Mouse (Mus musculus) induced T-regulatory cell, adult 2 months (primary cell): ENCODE measurements around the gene Gm28047.
"Not testable (repeated sequence)": the region's sequence is repeated elsewhere in the genome, so short reads cannot be mapped to it uniquely, and the experiment has no call there.

Experiments
- DNase-seq: peaks from one replicate; pipeline ENCODE4 v3.0.0-alpha.2; 2012; ENCODE audit warnings: low read depth

Gene Gm28047

DNA sequence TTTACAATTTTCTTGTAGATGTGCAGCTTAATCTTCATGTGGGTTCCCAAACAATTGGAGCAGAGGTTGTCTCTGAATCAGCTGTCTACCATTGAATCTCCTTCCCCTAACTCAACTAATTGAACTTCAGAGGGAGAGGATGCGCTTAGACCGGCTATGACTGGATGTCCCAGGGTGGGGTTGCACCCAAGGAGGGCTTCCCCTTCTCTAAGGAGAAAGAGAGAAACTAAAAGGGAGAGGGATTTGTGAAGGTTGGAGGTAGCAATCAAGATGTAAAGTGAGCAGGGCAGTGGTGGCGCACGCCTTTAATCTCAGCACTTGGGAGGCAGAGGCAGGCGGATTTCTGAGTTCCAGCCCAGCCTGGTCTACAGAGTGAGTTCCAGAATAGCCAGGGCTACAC, 5.4 kb downstream of the Gm28047 start:
- DNase-seq: no peak

DNA sequence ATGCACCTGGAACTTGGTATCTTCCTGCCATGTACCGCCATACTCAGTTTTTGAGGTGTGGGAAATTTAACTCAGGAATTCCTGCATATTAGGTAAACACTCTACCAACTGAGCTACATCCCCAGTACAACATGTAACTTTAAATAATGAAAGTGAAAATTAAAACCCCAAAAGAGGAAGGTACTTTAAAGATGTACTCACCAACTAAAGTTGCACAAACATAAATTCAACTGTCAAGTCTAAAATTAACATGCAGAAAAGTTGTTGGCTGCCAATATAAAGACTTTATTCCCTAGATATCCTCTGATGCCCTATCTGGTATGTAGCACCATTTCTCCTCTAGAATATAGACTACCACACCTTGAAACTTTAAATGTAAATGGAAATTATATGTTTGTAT, 7.2 kb downstream of the Gm28047 start:
- no peak for DNase-seq

DNA sequence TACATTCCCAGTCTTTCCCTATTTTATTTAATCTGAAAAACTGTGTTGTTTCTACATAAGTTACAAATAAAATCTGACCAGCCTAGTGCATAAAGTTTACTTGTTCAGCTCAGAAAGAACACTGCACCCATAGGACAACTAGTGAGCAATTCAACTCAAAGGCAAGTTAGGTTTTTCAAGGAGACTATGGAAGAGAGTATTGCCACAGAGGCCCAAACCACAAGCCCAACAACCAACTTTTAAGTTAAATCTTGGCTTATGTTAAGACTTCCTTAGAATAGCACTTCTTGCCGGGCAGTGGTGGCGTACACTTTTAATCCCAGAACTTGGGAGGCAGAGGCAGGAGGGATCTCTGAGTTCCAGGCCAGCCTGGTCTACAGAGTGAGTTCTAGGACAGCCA, 8.7 kb downstream of the Gm28047 start:
- no peak for DNase-seq

DNA sequence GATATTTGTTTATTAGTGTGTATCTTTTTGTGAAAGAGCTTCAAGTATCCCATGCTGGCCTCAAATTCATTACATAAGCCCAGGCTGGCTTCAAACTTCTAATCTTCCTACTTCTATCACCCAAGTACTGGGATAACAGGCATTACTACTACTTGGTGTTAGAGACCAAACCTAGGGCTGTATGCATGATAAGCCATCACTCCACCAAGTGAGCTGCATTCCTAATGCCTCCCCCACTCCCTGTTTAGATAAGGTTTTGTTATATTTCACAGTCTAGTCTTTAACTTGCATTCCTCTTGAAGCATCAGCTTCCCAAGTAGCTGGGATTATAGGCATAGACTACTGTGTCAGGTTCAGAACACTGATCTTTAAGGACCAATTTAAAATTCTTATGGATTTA, 10.6 kb downstream of the Gm28047 start:
- no peak for DNase-seq

DNA sequence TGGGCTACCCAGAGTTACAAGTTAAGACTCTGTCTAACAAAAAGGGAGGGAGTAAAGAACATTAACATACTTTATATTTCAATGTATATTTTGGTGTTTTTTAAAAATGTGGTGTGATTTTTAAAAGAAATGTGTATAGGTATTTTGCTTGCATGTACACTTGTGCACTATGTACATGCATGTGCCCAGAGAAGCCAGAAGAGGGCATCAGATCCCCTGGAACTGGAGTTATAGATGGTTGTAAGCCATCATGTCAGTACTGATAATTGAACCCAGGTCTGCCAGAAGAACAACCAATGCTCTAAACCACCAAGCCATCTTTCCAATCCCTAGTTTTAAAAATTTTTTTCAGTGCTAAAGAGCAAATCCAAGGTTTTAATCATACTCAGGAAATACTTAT, 11.9 kb downstream of the Gm28047 start:
- DNase-seq: peak; percentile 19

DNA sequence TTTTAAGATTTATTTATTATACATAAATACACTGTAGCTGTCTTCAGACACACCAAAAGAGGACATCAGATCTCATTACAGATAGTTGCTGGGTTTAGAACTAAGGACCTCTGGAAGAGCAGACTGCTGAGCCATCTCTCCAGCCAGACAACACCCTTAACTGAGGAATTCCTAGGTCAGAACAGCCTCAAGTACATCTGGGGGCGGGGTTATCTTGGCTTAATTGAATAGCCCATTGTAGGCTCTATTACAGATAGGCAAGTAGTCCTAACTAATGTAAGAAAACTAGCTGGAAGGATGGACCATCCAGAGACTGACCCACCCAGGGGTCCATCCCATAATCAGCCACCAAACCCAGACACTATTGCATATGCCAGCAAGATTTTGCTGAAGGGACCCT, 16.3 kb downstream of the Gm28047 start:
- DNase-seq: not testable (repeated sequence)

DNA sequence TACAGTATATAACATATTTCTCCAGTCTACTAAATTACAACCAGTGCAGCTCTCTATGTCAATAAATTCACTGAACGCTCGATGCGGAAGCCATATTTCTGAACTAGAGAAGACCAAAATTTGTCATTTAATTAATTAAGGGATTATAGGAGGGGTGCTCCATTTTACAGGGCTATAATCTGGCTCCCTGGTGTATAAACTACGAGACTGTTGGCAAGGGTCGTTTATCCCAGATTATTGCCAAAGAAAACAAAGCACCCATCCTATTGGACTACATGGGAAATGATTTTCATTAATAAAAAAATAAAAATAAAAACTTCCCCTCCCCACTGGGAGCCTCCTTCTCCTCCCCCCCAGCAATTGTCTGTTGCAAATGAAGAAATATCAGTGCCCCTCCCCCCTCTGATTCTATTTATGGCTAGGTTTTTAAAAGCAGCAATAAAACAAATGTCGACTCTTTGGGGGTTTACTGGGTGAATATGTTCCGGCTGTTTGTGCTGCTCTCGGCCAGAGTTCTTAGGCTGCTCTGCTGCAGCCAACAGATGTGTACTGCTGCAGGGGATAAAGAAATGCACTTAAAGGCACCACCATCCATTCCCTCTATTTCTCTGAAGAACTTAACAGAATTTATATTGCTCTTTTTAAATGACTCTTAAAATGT, 30.7 kb downstream of the Gm28047 start:
- no peak for DNase-seq

DNA sequence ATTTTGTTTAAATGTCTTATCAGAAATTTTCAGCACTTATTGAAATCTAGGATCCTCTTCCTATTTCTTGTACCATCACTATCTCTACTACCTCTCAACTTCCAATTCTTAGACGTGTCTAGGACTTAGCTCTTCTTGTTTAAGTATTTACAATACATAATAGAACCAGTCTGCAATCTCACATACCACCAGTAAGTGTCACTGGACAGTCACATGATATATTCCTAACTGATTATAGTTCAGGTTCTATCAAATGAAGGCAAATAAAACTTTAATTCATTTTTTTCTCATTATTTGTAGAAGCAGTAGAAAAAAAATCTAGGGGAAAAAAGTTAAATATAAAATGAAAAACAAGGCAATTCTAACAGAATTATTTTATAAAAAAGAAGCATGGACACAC, 32.2 kb downstream of the Gm28047 start:
- peak; percentile 16 for DNase-seq

DNA sequence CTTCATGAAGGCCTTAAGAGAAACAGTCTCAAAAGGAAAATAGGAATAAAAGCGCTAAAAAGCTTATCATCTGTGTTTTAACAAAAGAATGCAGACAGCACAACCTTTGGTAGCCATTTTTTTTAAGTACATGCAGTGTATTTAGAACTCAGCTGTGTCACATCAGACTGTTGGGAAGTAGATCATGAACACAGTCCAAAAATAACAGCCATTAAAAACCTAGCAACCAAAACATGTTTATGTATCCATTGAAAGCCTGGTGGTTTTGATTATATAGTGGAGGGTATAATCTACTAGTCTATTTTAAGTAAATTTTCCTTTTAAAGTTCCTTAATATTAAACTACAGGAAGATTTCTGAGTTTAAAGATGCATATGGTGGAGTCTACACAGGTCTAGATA, 34.3 kb downstream of the Gm28047 start:
- DNase-seq: no peak

DNA sequence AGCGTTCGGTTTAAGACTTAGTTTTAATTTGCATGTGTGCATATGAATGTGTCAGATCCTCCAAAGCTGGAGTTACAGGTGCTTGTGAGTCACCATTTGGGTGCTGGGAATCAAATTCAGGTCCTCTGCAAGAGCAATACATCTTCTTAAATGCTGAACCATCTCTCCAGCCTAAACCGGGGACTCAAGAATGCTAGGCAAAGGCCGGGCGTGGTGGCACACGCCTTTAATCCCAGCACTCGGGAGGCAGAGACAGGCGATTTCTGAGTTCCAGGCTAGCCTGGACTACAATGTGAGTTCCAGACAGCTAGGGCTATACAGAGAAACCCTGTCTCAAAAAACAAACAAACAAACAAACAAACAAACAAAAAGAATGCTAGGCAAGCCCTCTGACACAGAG, 35.0 kb downstream of the Gm28047 start:
- DNase-seq: no peak

DNA sequence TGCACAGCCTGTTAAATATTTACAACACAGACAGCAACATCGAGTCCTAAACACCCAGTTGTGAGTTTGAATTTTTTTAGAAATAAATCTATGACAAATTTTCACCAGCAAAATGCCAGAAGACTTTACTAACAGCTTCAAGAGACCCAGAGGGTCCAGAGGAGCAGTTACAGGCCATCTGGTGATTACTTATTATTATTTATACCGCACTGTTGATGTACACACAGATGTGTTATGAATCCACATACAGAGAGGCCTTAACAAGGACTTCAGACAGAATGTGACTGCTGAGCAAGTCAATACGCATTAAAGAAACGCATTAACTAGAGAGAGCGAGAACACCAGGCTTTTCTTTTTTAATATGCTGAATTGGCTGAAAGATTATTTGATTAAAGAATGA, 39.4 kb downstream of the Gm28047 start:
- no peak for DNase-seq

DNA sequence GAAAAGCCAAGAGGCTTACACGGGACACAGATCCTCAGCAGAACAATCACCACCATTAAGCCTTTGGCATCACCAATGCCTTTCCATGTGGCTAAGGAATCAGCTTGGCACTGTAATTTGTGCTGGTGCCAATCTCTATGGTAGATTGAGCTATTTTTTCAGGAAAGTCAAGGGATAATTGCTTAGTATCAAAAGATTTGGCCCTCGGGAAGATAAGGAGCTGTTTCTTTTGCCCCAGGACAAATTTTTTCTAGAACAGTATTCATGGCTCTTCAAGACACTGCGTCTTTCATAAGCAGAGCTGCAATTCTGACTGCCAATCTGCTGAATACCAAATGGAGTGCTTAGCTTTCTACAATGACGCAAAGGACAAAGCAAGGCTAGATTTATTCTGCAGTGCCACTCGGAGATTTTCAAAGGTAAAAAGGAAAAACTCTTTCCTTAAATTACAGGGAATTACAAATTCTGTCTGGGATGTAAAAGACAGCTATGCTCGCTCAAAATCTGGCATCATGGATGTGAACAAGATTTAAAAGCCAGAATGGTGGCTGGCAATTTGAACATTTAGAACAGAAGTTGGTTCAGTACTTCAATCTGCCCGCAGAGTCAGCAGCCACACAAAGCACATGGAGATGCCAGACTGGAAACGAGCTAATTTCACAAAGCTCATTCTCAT, 41.0 kb downstream of the Gm28047 start:
- DNase-seq: no peak

DNA sequence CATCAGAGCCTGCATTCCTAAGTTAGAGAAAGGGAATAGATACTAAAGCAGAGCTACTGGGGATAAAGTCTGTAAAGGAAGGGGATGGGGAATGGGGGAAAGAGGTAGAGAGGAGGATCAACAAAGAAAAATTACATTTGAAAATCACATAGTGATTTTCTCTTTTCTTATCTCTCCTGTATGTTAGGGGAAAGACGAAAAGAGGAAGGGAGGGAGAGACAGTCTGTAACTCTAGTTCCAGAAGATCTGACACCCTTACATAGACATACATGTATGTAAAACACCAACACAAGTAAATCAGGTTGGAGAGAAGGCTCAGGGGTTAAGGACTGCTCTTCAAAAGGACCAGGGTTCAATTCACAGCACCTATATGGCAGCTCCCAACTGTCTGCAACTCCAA, 43.7 kb downstream of the Gm28047 start:
- no peak for DNase-seq

DNA sequence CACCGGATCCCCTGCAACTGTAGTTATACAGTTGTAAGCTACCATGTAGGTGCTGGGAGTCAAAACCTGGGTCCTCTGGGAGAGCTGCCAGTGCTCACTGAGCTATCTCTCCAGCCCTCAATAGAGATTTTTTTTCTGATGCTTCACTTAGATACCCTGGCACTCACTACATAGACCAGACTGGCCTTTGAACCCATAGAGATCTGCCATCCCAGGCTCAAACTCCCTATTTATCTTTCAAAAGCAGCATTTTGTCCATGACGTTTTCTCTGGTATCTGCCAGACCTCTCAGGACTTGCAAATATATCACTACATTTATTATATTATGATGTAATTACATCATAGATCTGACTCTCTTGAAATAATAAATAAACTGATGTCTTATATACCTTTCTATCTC, 46.5 kb downstream of the Gm28047 start:
- no peak for DNase-seq

DNA sequence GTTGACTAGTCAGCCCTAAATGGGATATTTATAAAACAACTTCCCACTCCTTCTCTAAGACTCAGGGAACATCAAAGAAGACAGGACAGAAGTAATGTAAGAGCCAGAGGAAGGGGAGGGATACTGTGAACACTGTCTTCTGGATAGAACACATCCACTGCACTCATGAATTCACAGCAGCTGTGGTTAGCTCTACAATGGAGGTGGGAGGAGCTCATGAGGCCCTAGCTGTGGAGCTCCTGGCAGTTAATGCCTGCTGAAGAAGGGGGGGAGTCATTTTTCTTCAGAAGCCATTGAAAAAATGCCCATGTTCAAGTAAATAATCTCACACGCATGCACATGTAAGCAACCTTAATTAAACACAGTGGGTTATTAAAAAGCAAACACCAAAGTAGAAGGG, 47.9 kb downstream of the Gm28047 start:
- DNase-seq: no peak

DNA sequence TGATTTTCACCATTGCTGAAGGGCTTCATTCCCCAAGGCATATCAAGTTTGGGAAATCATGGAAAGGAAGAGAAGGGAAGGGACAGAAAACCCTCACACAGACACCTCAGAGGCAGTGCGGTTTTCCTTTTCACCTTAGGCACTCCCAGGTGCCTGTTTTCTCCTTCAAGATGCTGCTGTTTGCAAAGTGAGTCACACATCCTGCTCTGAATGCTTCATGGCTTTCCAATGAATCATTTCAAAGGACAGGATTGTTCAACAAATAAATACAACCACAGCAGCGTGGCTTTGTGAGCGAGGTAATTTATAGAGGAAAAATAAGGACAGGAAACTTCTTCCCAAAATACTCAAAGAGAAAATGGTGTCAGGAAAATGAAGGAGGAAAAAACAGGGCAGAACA, 52.8 kb downstream of the Gm28047 start:
- no peak for DNase-seq

DNA sequence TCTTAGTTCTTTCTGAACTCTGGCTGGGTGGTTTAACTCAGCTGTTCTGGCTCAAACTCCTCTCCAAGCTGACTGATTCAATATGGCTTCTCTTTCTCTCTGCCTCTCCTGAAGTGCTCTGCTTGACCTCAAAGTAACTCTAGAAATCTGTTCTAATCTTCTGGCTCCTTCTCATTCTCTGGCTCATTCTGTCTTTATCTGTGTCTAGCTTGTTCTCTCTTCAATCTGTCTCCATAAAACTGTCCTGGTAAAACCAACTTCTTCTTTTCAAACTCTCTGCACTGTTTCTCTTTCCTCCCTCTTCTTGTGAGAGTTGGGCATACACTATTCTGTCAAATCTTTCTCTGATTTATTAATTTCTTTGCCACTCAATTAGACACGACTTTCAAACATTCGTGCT, 57.0 kb downstream of the Gm28047 start:
- no peak for DNase-seq

DNA sequence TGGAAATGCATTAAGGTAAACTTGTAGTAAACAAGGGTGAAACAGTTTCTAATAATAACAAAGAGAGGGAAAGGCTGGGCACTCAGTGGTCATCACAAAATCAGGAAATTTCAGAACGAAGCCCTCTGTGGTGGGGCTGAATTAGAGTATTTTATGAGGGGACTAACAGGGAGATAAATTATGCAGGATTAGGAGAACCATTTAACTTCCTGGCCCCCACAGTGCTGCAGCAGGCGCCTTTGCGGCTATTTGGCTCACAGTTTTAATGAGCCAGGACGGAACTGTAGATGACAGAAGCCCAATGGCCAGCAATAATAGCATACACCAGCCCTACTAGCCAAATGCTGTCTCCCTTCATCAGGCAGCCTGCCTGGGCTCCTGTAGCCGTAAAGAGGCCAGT, 61.2 kb downstream of the Gm28047 start:
- DNase-seq: no peak

DNA sequence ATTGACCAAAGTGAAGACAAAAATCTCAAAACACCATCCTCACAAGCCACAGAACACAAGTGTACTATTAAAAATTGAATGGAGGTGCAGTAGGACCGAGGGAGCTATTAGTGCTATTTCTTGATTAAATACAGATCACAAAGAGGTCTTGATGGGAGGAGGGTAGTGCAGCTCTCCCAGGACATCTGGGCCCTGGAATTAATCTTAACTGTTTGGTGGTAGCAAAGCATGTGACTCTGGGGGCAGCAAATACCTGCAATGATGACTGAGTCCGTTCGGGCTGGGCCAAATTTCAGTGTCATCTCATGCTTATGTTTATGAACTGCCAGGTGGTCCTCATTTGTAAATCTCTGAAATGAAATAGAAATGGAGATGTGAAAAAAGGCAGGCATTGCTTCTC, 61.8 kb downstream of the Gm28047 start:
- DNase-seq: no peak

DNA sequence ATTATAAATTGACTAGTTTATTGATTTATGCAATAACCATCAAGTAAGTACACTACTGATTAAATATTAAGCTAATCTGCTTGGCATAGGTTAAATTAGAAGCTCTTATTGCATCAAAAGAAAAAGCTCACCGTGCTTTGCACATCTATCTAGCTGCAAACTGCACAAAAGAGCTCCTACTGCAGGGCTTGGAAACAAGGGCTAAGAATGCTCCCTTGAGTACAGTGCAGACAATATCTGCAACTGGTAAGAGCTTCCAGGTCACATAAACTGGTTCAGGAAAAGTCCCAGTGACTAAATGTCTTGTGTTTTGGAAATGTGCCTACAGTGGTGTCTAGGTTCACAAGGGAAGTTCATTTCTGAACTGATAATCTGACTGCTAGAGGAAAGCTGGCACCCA, 62.4 kb downstream of the Gm28047 start:
- DNase-seq: no peak

DNA sequence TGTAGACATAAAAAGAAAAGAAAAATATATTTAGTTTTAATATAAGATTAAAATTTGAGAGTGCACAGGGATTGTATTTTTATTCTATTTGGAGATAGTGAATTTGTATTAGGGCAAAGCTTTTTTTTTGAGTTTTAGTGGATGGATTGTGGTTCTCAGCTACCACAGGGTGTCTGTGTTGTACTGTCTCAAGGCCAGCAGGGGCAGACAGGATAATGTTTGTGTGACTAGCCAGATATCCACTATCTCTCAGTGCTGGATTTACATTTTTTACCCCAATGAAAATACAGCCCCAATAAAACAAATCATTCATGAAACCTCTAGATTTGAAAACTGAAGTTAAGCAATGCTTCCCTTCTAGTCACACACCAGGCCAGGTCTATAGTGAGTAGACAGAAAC, 67.3 kb downstream of the Gm28047 start:
- no peak for DNase-seq

DNA sequence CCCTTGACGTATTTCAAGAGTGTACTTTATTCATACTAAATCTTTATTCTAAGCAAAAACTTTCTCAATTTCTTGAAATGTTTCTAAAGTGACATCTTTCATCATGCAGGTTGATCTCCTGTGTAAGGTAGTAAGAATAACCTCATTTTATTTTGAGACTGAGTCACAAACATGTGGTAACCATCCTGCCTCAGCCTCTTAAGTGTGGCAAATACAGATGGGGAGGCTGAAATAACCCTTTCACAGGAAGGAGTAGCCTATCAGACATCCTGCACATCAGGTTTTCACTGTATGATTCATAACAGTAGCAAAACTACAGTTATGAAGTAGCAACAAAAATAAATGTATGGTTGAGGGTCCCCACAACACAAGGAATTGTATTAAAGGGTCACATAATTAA, 69.3 kb downstream of the Gm28047 start:
- no peak for DNase-seq

DNA sequence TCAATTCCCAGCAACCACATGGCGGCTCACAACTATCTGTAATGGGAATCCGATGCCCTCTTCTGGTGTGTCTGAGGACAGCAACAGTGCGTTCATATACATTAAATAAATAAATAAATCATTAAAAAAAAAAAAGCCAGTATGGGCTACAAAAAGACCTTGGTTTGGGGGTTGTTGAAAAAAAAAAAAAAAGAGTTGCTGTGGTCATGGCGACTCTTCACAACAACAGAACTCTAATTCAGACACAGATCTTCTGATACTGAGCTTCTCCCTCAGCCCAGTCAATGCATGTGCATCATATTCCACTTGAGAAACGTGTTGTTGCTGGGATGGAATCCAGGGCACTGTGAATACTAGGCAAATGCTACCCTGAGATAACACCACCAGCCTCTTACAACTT, 72.3 kb downstream of the Gm28047 start:
- DNase-seq: no peak

DNA sequence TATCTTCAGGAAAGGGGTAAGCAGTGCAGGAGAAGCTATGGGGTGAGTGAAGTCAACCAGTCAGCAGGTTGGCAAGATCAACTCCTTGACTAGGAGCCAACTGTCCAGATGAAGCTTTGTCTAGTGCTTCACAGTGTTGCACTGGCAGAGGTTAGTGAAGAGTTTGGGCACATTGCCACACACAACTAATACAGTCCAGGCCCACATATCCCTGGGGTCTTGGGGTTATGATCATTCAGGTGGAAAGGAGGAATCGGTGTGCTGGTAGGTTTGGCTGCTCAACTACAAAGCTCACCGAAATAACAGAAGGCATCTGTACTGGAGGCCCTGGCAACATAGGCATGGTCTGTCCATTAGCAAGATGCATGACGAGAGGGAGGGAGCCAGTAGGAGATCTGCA, 77.4 kb downstream of the Gm28047 start:
- DNase-seq: no peak
